Mouse (Mus musculus) MEL (cell line): ENCODE measurements around the gene Cdadc1. TPM values are rescaled to one million over a fixed set of nuclear protein-coding genes. Genes with fewer than 3 reads are reported as not detected.

Source experiments
- DNase-seq: peaks from one replicate; pipeline ENCODE4 v3.0.0; 2011; ENCODE audit warnings: low read depth, low spot score
- H3K27ac ChIP-seq: 2 replicates; pipeline ENCODE4 v1.5.1; 2012; ENCODE audit warnings: low read depth, mild to moderate bottlenecking, control low read depth, low read length, moderate library complexity; ENCODE audit not compliant: control insufficient read depth
- H3K27me3 ChIP-seq, 2 experiments: fragments of 150-350 bp in 1 of 2; sonication (generic) in 1 of 2; 2 replicates each; pipeline ENCODE4 v1.6.1; 2012; ENCODE audit warnings: low read length in 2 of 2, mild to moderate bottlenecking in 2 of 2, improper control_type of control experiment in 1 of 2, moderate library complexity in 1 of 2; ENCODE audit not compliant: insufficient read depth in 2 of 2, control insufficient read depth in 1 of 2
- H3K36me3 ChIP-seq, 2 experiments: 2 replicates each; pipeline ENCODE4 v1.6.1; 2012 to 2014; ENCODE audit warnings: low read length in 2 of 2, improper control_type of control experiment in 1 of 2, inconsistent platforms in 1 of 2, mild to moderate bottlenecking in 1 of 2; ENCODE audit not compliant: insufficient read depth in 2 of 2, control insufficient read depth in 1 of 2
- H3K4me1 ChIP-seq, 2 experiments: fragments of 150-350 bp in 1 of 2; sonication (generic) in 1 of 2; 2 replicates each; pipeline ENCODE4 v1.6.1; 2012; ENCODE audit warnings: low read length in 2 of 2, improper control_type of control experiment in 1 of 2, mild to moderate bottlenecking in 1 of 2; ENCODE audit not compliant: insufficient read depth in 2 of 2, control insufficient read depth in 1 of 2
- H3K4me3 ChIP-seq, 2 experiments: fragments of 150-350 bp in 1 of 2; sonication (generic) in 1 of 2; 2 replicates each; pipeline ENCODE4 v1.5.1; 2012; ENCODE audit warnings: low read depth in 2 of 2, low read length in 2 of 2, mild to moderate bottlenecking in 2 of 2, moderate library complexity in 2 of 2, control low read depth in 1 of 2, improper control_type of control experiment in 1 of 2; ENCODE audit not compliant: control insufficient read depth in 1 of 2, insufficient read depth in 1 of 2
- H3K79me2 ChIP-seq: 2 replicates; pipeline ENCODE4 v1.6.1; 2012; ENCODE audit warnings: mild to moderate bottlenecking, low read length, moderate library complexity; ENCODE audit not compliant: control insufficient read depth, poor library complexity, insufficient read depth
- H3K9ac ChIP-seq: 2 replicates; pipeline ENCODE4 v1.6.1; 2012; ENCODE audit warnings: low read depth, mild to moderate bottlenecking, control low read depth, low read length, moderate library complexity; ENCODE audit not compliant: control insufficient read depth, poor library complexity, severe bottlenecking
- H3K9me3 ChIP-seq: fragments of 150-350 bp; sonication (generic); replicated peaks from 2 replicates; pipeline ENCODE4 v1.6.1; 2012; ENCODE audit warnings: mild to moderate bottlenecking, low read length, improper control_type of control experiment, moderate library complexity; ENCODE audit not compliant: insufficient read depth
- CHD2 ChIP-seq: IDR thresholded peaks from 2 replicates; pipeline ENCODE4 v1.6.1; 2011; ENCODE audit warnings: low read length, improper control_type of control experiment
- CTCF ChIP-seq, 3 experiments: IDR thresholded peaks in 2 of 3; conservative IDR thresholded peaks in 1 of 3; 2 replicates each; pipeline ENCODE4 v1.5.1; 2011 to 2012; ENCODE audit warnings: low read length in 3 of 3, low read depth in 2 of 3, mild to moderate bottlenecking in 2 of 3, improper control_type of control experiment in 1 of 3, inconsistent platforms in 1 of 3, mixed read lengths in 1 of 3, moderate library complexity in 1 of 3; ENCODE audit not compliant: control insufficient read depth in 1 of 3, insufficient read depth in 1 of 3, poor library complexity in 1 of 3, severe bottlenecking in 1 of 3
- E2F4 ChIP-seq: IDR thresholded peaks from 2 replicates; pipeline ENCODE4 v1.6.1; 2011; ENCODE audit warnings: low read depth, low read length, improper control_type of control experiment, borderline replicate concordance
- ELF1 ChIP-seq: IDR thresholded peaks from 2 replicates; pipeline ENCODE4 v1.6.1; 2014; ENCODE audit warnings: low read depth, mild to moderate bottlenecking, inconsistent platforms, low read length, improper control_type of control experiment, moderate library complexity
- ETS1 ChIP-seq: IDR thresholded peaks from 2 replicates; pipeline ENCODE4 v1.6.1; 2012; ENCODE audit warnings: low read depth, mild to moderate bottlenecking, inconsistent platforms, low read length, improper control_type of control experiment, moderate library complexity
- KAT2A ChIP-seq: conservative IDR thresholded peaks from 2 replicates; pipeline ENCODE4 v1.6.1; 2012; ENCODE audit warnings: low read depth, low read length, improper control_type of control experiment, inconsistent platforms
- MYB ChIP-seq: IDR thresholded peaks from 2 replicates; pipeline ENCODE4 v1.6.1; 2011; ENCODE audit warnings: mild to moderate bottlenecking, low read depth, low read length, improper control_type of control experiment
- POLR2A ChIP-seq, 2 experiments: IDR thresholded peaks; 2 replicates each; pipeline ENCODE4 v1.6.1; 2011 to 2012; ENCODE audit warnings: low read length in 2 of 2, mild to moderate bottlenecking in 2 of 2, control low read depth in 1 of 2, improper control_type of control experiment in 1 of 2, low read depth in 1 of 2, moderate library complexity in 1 of 2; ENCODE audit not compliant: control insufficient read depth in 1 of 2, insufficient read depth in 1 of 2, poor library complexity in 1 of 2
- POLR2AphosphoS2 ChIP-seq: IDR thresholded peaks from 2 replicates; pipeline ENCODE4 v1.6.1; 2011; ENCODE audit warnings: low read length, improper control_type of control experiment
- POLR2AphosphoS5 ChIP-seq: IDR thresholded peaks from 2 replicates; pipeline ENCODE4 v1.6.1; 2012; ENCODE audit warnings: low read depth, borderline replicate concordance, mild to moderate bottlenecking, inconsistent platforms, low read length, moderate library complexity, mixed read lengths
- RCOR1 ChIP-seq: IDR thresholded peaks from 2 replicates; pipeline ENCODE4 v1.6.1; 2012; ENCODE audit warnings: low read depth, mild to moderate bottlenecking, inconsistent platforms, low read length, improper control_type of control experiment
- SIN3A ChIP-seq: IDR thresholded peaks from 2 replicates; pipeline ENCODE4 v1.6.1; 2012; ENCODE audit warnings: low read length, improper control_type of control experiment, inconsistent platforms
- TBP ChIP-seq: IDR thresholded peaks from 2 replicates; pipeline ENCODE4 v1.8.0; 2011; ENCODE audit warnings: low read depth, low read length, improper control_type of control experiment
- UBTF ChIP-seq: IDR thresholded peaks from 2 replicates; pipeline ENCODE4 v1.6.1; 2012; ENCODE audit warnings: low read depth, mild to moderate bottlenecking, inconsistent platforms, low read length, improper control_type of control experiment, moderate library complexity, borderline replicate concordance; ENCODE audit not compliant: insufficient read depth
- ZC3H11A ChIP-seq: IDR thresholded peaks from 2 replicates; pipeline ENCODE4 v1.6.1; 2012; ENCODE audit warnings: low read depth, mild to moderate bottlenecking, inconsistent platforms, low read length, improper control_type of control experiment
- polyA plus RNA-seq, 2 experiments: library from polyadenylated mRNA; stranded (reverse) in 1 of 2; unstranded in 1 of 2; fragments of >175 nt in 1 of 2; fragments of >200 nt in 1 of 2; gene quantifications; 2 replicates each; pipeline versions ENCODE4 v1.2.1 to v1.2.4; 2012; ENCODE audit warnings: low replicate concordance in 2 of 2, low read depth in 1 of 2; ENCODE audit not compliant: insufficient read length in 2 of 2, insufficient read depth in 1 of 2, missing spikeins in 1 of 2
- total RNA-seq: library from RNA; depleted of rRNA; stranded (reverse); fragments of 300-350 nt; gene quantifications from 2 replicates; pipeline ENCODE4 v1.2.3, GENCODE M21; 2012

Cdadc1 gene
- total and polyA plus RNA-seq, 3 experiments, result 16.4 to 23.8 TPM; not detected in 1

- no peak for DNase-seq
- no peak for TF ChIP-seq TBP
- no peak for TF ChIP-seq RCOR1
- no peak for TF ChIP-seq KAT2A
- no peak for TF ChIP-seq UBTF
- TF ChIP-seq SIN3A, result no peak
- TF ChIP-seq E2F4, result no peak
- TF ChIP-seq ZC3H11A, result no peak
- H3K4me1 ChIP-seq, result no peaks in the 10 kb centered on the region
- no peak overlapping the region for H3K4me3 ChIP-seq
- no peak overlapping the region for H3K27ac ChIP-seq
- no peaks in the 10 kb centered on the region for H3K9me3 ChIP-seq
- H3K9ac ChIP-seq, result no peak overlapping the region
- H3K79me2 ChIP-seq, result no peaks in the 10 kb centered on the region
- no peaks in the 10 kb centered on the region for H3K36me3 ChIP-seq
- H3K27me3 ChIP-seq, result no peaks in the 10 kb centered on the region
Observed at GRCm38 (mm10) chr14:59549106-59549505, 48.7 kb downstream of the Cdadc1 start.

- no peak for DNase-seq
- no peaks in the 10 kb centered on the region for H3K27me3 ChIP-seq
- TF ChIP-seq MYB, result no peak
- TF ChIP-seq RCOR1, result no peak
- no peak for TF ChIP-seq POLR2AphosphoS2
- TF ChIP-seq POLR2AphosphoS5, result no peak
- no peak for TF ChIP-seq POLR2A (IDR thresholded peaks at IDR 0.05; ENCODE audit: control insufficient read depth in 1 of 2, insufficient read depth in 1 of 2, low read depth in 1 of 2, low read length in 2 of 2, poor library complexity in 1 of 2)
- TF ChIP-seq KAT2A, result no peak
- TF ChIP-seq CTCF (IDR thresholded peaks at IDR 0.05 in 2 of 3, conservative IDR thresholded peaks at IDR 0.05 in 1 of 3; ENCODE audit: control insufficient read depth in 1 of 3, insufficient read depth in 1 of 3, low read depth in 2 of 3, low read length in 3 of 3, poor library complexity in 1 of 3, severe bottlenecking in 1 of 3), result no peak
- no peak for TF ChIP-seq CHD2
- TF ChIP-seq ELF1, result no peak
- TF ChIP-seq, all 39 proteins: peak for 0
- no peaks in the 10 kb centered on the region for H3K4me1 ChIP-seq
- H3K4me3 ChIP-seq, result no peak overlapping the region
- H3K9ac ChIP-seq, result no peak overlapping the region
- no peaks in the 10 kb centered on the region for H3K9me3 ChIP-seq
- no peaks in the 10 kb centered on the region for H3K79me2 ChIP-seq
- H3K36me3 ChIP-seq, result no peaks in the 10 kb centered on the region
- no peak overlapping the region for H3K27ac ChIP-seq
Observed at GRCm38 (mm10) chr14:59548532-59548931, 49.2 kb downstream of the Cdadc1 start.

GRCm38 (mm10) chr14:59547530-59547929 is 50.2 kb downstream of the Cdadc1 start:
- H3K9ac ChIP-seq, result no peak overlapping the region
- no peak overlapping the region for H3K4me3 ChIP-seq
- TF ChIP-seq CTCF (IDR thresholded peaks at IDR 0.05 in 2 of 3, conservative IDR thresholded peaks at IDR 0.05 in 1 of 3; ENCODE audit: control insufficient read depth in 1 of 3, insufficient read depth in 1 of 3, low read depth in 2 of 3, low read length in 3 of 3, poor library complexity in 1 of 3, severe bottlenecking in 1 of 3), result no peak
- TF ChIP-seq ETS1, result no peak
- no peaks in the 10 kb centered on the region for H3K9me3 ChIP-seq
- no peaks in the 10 kb centered on the region for H3K4me1 ChIP-seq
- H3K36me3 ChIP-seq, result no peaks in the 10 kb centered on the region
- no peaks in the 10 kb centered on the region for H3K27me3 ChIP-seq
- no peak for DNase-seq
- H3K79me2 ChIP-seq, result no peaks in the 10 kb centered on the region
- H3K27ac ChIP-seq, result no peak overlapping the region
